Mouse (Mus musculus) left cerebral cortex, adult 8-10 months (tissue): ENCODE measurements at regions not wholly inside any gene's neighbourhood (a gene's known extent, or its start where the extent isn't known, plus 50 kb on each side); places are given as distances from the start of the nearest gene placed in this dataset.

Source experiments
- DNase-seq, 2 experiments: peaks; one replicate each; pipeline ENCODE4 v3.0.0; 2022; ENCODE audit warnings: low spot score in 2 of 2

DNA sequence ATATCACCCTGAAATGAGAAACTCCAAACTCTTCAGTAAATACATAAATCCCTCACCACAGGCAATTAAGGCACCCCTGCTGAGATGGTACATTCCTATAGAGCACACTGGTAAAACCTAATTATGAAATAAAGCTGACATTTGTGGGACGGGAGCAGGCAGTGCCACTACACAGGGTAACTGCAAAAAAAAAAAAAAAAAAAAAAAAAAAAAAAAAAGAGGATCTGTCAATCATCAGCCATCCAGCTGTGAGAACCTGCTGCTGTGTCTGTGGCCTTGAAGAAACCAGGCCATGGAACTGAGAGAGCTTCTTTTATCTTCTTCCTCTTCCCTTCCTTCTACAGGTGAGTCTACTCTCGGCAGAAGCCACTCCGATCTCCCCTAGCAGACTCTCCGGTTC lies 78.6 kb upstream of the Sfrp2 start:
- no peak for DNase-seq

DNA sequence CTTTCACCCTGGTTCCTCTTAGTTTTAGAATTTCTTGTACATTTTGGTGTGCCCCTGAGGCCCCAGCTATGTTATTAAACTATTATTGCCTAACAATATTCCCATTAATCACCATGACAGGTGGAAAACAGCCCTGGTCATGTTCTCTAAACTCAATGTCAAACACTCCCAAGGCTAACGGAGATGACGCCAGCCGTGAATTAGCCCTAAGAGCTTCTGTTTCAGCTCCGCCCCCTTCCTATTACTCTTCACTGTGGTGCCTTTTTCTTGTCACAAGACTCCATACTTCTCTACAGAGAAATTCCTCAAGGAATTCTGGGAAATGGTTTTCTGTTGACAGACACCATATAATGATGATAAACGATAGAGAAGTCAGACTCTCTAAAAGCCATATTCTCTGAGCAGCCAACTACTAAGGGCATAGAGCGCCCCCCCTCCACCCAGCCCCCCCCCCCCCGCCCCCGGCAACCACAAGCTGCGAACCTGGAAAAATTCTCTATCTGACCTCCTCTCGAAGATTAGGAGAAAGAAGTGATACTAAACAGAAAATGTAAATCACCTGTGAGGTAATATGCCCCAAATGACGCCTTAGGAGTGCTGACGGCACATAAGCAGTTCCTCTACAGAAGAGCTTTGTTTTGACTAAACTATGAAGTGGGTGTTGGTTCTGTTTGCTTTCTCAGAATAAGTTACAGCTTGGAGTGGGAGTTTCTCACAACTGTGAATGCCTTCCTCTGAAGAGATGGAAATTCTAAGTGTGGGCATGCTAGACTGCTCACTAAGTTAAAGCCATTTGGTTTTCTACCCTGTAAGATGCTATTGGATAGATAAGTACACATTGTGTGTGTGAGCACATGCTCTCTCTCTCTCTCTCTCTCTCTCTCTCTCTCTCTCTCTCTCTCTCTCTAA lies 76.8 kb upstream of the Sfrp2 start:
- no peak for DNase-seq

DNA sequence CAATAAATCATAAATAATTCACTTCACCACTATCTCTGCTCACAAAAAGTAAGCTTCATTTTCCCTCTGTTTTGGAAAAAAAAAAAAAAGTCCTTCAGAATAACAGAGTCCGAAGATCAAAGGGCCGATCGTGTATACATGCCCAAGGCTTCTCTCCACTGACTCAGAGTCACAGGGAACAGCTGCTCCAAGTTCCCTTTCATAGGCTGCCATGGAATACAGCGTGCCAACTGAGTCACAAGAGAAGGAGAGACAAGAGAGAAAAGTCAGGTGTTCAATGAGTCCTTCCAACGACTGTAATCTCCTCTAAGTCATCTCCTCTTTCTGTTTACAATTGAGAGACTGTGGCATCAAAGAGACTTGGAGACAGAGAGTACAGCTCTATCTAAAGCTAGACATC lies 71.6 kb upstream of the Sfrp2 start:
- DNase-seq = no peak

DNA sequence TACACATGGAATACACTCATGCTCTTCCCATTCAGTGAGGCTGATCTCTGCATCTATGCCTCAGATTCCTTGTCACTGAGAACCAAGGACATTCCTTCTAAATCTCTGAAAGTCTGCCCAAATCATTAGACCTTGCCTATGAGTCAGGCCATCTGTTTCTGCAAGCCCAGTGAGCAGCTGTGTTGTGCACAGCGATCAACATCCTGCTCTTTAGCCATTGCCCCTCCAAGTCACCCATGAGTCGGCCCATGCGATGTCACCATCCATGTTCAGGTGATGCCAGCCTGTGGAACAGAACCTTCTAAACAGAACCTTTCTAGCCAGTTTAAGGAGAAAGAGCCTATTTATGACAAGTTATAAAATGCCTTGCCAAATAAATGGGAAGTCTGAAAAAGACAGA lies 66.4 kb upstream of the Sfrp2 start:
- DNase-seq = no peak

DNA sequence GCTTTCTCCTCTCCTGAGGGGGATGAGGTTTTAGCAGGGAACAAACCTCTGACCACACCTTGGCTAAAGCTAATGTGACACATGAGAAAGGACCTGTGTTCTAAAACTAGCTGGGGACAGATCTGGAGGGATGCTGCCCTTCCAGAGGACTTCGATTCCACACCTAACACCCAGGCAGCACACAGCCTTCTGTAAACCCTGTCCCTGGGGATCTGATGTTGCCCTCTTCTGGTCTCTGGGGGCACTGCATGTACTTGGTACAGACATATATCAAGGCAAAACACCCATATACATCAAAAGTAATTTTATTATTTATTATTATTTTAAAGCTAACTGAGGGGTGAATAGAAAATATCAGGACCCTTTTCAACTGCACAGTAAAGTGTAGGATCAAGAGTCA lies 65.0 kb upstream of the Sfrp2 start:
- DNase-seq = peak in 1 of 2 experiments; percentile 5

DNA sequence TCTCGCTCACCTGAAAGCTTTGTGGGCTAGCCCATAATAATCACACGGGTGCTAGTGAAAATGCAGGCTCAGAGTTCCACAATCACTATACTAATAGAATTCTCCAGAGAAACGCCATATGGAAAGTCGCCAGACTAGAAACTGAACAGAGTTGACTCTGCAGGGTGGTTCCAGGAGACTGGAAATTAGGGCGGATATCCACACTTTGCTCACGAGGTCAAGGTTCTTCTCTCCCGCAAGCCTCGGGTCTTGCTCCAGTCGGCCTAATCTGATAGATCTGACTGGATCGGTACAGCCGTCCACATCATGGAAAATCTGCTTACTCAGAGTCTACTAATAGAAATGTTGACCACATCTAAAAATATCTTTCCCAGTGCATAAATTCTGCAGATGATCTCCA lies 61.6 kb upstream of the Sfrp2 start:
- no peak for DNase-seq

DNA sequence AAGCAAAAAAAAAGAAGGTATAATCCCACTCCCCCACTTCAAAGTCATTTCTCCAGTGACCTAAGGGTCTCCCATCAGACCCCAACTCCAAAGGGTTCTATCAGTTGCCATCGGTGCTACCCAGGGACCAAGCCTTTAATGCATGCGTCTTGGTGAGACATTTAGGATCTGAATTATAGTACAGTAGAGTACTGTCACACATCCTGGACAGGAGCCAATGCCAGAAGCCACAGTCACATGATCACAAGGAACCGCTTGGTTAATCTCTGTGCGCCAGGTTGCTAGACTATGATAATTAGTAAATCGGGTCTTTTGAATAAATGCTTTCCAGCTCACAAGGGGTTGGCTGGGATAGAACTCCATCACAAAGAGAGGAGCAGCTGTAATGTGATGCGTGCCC lies 60.9 kb upstream of the Sfrp2 start:
- no peak for DNase-seq

DNA sequence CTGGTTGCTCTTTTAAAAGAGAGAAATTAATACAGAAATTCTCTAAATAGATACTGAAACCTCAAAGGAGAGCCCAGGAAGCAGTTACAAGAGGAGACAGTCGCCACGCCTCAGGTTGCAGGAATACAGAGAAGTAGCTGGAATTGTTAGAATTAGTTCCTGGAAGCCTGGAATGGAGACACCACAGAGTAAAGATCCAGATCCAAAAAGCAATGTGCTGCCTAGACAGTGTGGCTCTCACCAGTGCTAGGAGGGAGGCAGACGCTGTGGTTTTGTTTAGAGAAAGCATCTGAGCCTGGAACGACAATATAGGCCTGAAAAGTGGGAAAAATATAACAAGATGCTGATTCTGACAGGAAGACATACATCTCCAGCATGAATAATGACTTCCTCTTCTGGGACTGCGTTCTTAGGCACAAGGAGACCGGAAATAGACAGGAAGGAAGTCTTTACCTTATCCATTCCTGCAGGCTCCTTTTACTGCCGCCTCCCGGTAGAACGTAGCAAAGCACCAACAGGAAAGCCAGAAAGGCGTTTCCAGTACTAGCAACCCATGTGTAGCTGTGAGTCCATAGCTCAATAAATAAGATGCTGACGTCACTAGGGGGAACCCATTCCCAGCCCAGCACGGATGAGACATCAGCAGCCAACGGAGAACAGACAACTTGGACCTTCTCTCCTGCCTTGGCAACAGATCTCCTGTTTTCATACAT lies 59.4 kb upstream of the Sfrp2 start:
- no peak for DNase-seq

DNA sequence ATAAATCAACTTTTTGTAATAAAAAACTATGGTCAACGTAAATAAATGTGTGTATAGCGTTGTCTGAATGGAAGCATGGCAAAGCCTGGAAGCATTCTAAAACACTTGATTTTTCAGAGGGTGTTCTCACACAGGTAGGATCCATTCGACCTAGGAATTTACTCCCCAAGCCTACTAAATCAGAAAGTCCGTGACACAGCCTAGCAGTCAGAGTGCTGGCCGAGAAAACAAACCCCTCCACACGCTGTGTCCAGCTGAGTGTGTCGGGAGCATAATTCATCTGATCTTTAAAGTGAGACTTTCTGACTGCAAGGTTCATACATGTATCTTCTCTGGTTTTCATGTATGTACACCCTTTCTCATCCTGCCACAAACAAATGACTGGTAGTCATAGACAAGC lies 58.8 kb upstream of the Sfrp2 start:
- no peak for DNase-seq

DNA sequence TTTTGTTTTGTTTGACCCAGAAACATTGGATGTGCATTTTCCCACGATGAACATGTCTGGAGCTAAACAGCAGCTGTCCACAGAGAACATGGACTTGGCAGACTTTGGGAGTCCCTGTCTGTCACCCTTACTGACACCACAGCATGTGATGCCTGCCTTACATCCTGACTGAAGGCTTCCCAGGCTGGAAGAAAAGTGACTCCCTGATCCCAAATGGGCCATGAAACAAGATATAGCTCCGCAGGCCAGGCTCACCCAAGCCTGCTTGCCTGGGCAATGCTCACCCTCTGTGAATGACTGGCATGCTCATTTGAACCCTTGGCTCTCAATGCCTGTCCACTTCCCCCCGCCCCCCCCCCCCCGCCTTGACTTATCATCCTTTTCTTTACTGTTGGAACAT lies 57.1 kb upstream of the Sfrp2 start:
- DNase-seq = no peak

DNA sequence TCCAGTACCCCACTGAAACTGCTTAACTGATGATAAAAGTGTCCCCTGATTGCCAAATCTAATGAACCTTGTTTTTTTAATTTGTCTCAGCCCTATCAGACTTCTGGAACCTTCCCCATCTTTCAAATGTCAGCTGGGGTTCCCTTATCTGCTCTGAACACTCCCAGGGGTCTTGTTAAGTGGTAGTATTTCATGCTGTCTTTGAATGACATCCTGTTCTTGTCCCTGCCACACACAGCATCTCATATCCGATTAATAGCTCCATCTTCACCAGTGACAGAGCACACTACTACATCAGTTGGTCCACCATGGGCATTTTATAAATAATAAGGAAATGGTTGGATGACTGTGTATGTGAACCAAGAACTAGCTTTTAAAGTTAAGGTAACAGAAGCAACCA lies 56.6 kb upstream of the Sfrp2 start:
- DNase-seq = no peak

DNA sequence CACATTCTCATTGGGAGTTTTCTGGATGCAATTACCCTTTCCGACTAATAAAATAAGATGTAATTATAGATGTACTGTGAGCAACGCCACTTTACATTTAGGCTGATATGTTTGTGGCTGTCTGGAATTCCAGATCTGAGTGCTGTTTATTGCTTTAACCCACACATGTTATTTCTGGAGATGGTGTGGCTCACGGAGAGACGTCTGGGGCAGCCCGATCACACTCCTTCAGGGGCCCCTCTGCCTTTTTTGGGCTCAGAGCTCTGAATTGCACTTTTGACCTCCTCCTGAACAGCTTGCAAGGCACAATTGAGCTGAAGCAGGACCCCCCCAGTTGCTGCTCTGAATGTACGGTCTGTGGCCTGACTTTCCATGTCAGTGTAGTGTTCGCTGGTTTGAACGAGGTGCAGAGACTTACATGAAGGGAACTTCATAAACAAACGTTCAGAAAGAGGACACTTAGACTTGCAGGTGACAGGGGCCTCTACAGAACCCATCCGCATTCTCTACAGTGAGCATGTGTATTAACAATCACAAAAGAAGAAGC lies 55.1 kb upstream of the Sfrp2 start:
- no peak for DNase-seq

DNA sequence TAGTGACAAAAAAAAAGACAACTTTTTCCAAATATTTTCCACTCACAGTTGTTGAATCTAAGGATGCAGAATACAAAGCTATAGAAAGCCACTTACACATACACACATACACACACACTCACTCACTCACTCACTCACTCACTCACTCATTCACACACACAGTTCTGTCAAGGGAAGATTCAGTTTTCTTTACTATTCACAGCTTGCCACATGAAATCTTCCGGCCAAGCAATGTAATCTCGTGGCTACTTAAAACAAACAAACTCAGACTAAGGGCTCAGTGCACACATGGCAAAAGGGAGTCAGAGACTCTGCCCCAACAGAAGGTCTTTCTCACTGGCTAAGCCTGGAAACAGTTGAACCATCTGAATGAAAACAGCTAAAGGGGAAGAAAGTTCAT lies 53.8 kb upstream of the Sfrp2 start:
- no peak for DNase-seq

DNA sequence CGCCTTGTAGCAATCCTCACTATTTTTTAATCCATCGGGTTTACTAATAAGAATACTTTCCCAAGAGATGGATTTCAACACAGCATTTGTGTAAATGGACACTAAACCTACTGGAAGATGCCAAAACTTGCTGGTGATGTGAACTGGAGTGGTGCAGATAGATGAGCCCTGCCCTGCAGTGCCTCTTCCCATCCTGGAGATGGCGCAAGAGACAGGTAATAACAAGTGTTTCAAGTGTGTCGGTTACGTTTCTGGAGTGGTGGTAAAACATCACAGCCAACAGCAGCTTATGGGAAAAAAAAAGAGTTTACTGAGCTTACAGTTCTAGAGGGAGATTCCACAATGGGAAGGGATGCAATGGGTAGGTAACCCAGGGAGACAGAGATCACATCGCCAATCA lies 51.5 kb upstream of the Sfrp2 start:
- DNase-seq = no peak
